Mouse (Mus musculus): Measurements from ENCODE around the gene Abl1. TPM values are rescaled to one million over a fixed set of nuclear protein-coding genes. Genes with fewer than 3 reads are reported as not detected.
A peak's percentile ranks its signal among the peaks of the same experiment; 100 is the strongest.

Abl1 gene
- 6.2 and 7.5 TPM in 2 replicates for polyA plus RNA-seq (2015; fragmentation: Nextera tagmentation; extraction: Ambion mirVana)

- H3K4me2 ChIP-seq, result peak within 1 kb of the TSS; percentile 91
- H3K36me3 ChIP-seq, result 0 out of 2 replicates have a peak, but pooled peaks cover 7% of the 10 kb centered on the region
- H3K9me3 ChIP-seq (replicated peaks), result no peaks in the 10 kb centered on the region
- H3K27ac ChIP-seq, result peak within 1 kb of the TSS; percentile 93
- WGBS (ENCODE audit: insufficient replicate concordance), result under 1% methylated on average over 64 of the region's 64 CpGs
- DNase-seq (peak; percentile 95), ATAC-seq (ENCODE audit: low read depth) (peak; percentile 100)
- H3K9ac ChIP-seq, result peak within 1 kb of the TSS; percentile 98
- no peaks in the 10 kb centered on the region for H3K27me3 ChIP-seq
- H3K4me1 ChIP-seq (replicated peaks), result peaks cover 46% of the 10 kb centered on the region
- peak within 1 kb of the TSS; percentile 100 for H3K4me3 ChIP-seq (replicated peaks)
Measured at GRCm38 (mm10) chr2:31688074-31688925, at the start of gene Abl1. Gene Abl1 (plus strand): TSS chr2:31688376.

- Histone ChIP-seq H3K27ac (no peak overlapping the region), H3K36me3 (no peaks in the 10 kb centered on the region), H3K9me3 (replicated peaks) (no peaks in the 10 kb centered on the region), H3K4me3 (replicated peaks) (no peak overlapping the region), H3K9ac (no peak overlapping the region), H3K4me2 (no peak overlapping the region), H3K4me1 (replicated peaks) (peaks cover 13% of the 10 kb centered on the region; the same call in 1 of the 2 replicates), H3K27me3 (peaks cover 100% of the 10 kb centered on the region)
- no peak; the same call in 1 of the 2 replicates for ATAC-seq (ENCODE audit: low read depth)
- no peak for DNase-seq
- 3% methylated on average over 28 of the region's 34 CpGs for WGBS (ENCODE audit: insufficient replicate concordance)
Measured at GRCm38 (mm10) chr2:31638581-31639465, 49.4 kb upstream of the Abl1 start.

GRCm38 (mm10) chr2:31639466-31639760 lies 48.8 kb upstream of the Abl1 start:
- no peak overlapping the region for H3K27ac ChIP-seq
- ATAC-seq (ENCODE audit: low read depth) (no peak), DNase-seq (no peak)
- H3K4me1 ChIP-seq (replicated peaks), result peaks cover 13% of the 10 kb centered on the region; the same call in 1 of the 2 replicates
- H3K4me2 ChIP-seq, result no peak overlapping the region
- H3K36me3 ChIP-seq, result no peaks in the 10 kb centered on the region
- 1% methylated on average over 12 of the region's 13 CpGs for WGBS (ENCODE audit: insufficient replicate concordance)
- no peak overlapping the region for H3K4me3 ChIP-seq (replicated peaks)
- H3K27me3 ChIP-seq, result peaks cover 100% of the 10 kb centered on the region
- H3K9me3 ChIP-seq (replicated peaks), result no peaks in the 10 kb centered on the region
- H3K9ac ChIP-seq, result no peak overlapping the region

- no peak within 1 kb of the TSS for H3K4me2 ChIP-seq
- no peak within 1 kb of the TSS for H3K4me3 ChIP-seq (replicated peaks)
- H3K27ac ChIP-seq, result no peak within 1 kb of the TSS
- DNase-seq, result no peak
- H3K27me3 ChIP-seq, result peaks cover 100% of the 10 kb centered on the region
- 4% methylated on average over 41 of the region's 41 CpGs for WGBS (ENCODE audit: insufficient replicate concordance)
- no peak for ATAC-seq (ENCODE audit: low read depth)
- no peaks in the 10 kb centered on the region for H3K36me3 ChIP-seq
- no peak within 1 kb of the TSS for H3K9ac ChIP-seq
- no peaks in the 10 kb centered on the region for H3K9me3 ChIP-seq (replicated peaks)
- peaks cover 13% of the 10 kb centered on the region; the same call in 1 of the 2 replicates for H3K4me1 ChIP-seq (replicated peaks)
Measured at GRCm38 (mm10) chr2:31639901-31640608, 48.1 kb upstream of the Abl1 start, which contains the start of gene Prdm12. Gene Prdm12 (plus strand): TSS chr2:31640037.

- H3K4me2 ChIP-seq, result no peak overlapping the region
- H3K36me3 ChIP-seq, result no peaks in the 10 kb centered on the region
- no peak overlapping the region for H3K27ac ChIP-seq
- H3K9me3 ChIP-seq (replicated peaks), result no peaks in the 10 kb centered on the region
- DNase-seq (no peak), ATAC-seq (ENCODE audit: low read depth) (no peak)
- H3K27me3 ChIP-seq, result peaks cover 98% of the 10 kb centered on the region
- no peak overlapping the region for H3K4me3 ChIP-seq (replicated peaks)
- peaks cover 9% of the 10 kb centered on the region; the same call in 1 of the 2 replicates for H3K4me1 ChIP-seq (replicated peaks)
- no peak overlapping the region for H3K9ac ChIP-seq
- WGBS (ENCODE audit: insufficient replicate concordance), result 1% methylated on average over 48 of the region's 48 CpGs
Measured at GRCm38 (mm10) chr2:31640609-31641507, 47.3 kb upstream of the Abl1 start.

GRCm38 (mm10) chr2:31641508-31641830 lies 46.7 kb upstream of the Abl1 start:
- Histone ChIP-seq H3K27me3 (peaks cover 98% of the 10 kb centered on the region), H3K9me3 (replicated peaks) (no peaks in the 10 kb centered on the region), H3K4me1 (replicated peaks) (peaks cover 3% of the 10 kb centered on the region; the same call in 1 of the 2 replicates), H3K36me3 (no peaks in the 10 kb centered on the region), H3K4me3 (replicated peaks) (no peak overlapping the region), H3K9ac (no peak overlapping the region), H3K27ac (no peak overlapping the region), H3K4me2 (no peak overlapping the region)
- ATAC-seq (ENCODE audit: low read depth) (no peak), DNase-seq (no peak)
- 4% methylated on average over 11 of the region's 11 CpGs for WGBS (ENCODE audit: insufficient replicate concordance)

GRCm38 (mm10) chr2:31641929-31642328 lies 46.2 kb upstream of the Abl1 start:
- Histone ChIP-seq H3K4me3 (replicated peaks) (no peak overlapping the region), H3K27ac (no peak overlapping the region), H3K4me2 (no peak overlapping the region), H3K9ac (no peak overlapping the region), H3K27me3 (peaks cover 98% of the 10 kb centered on the region), H3K4me1 (replicated peaks) (no peaks in the 10 kb centered on the region), H3K36me3 (no peaks in the 10 kb centered on the region), H3K9me3 (replicated peaks) (no peaks in the 10 kb centered on the region)
- DNase-seq (no peak), ATAC-seq (ENCODE audit: low read depth) (no peak)
- WGBS (ENCODE audit: insufficient replicate concordance), result 5% methylated on average over 18 of the region's 18 CpGs

- Histone ChIP-seq H3K27ac (no peak overlapping the region), H3K4me3 (replicated peaks) (peak overlapping the region; percentile 53), H3K9ac (no peak overlapping the region), H3K4me1 (replicated peaks) (peaks cover 10% of the 10 kb centered on the region; the same call in 1 of the 2 replicates), H3K9me3 (replicated peaks) (no peaks in the 10 kb centered on the region), H3K4me2 (peak overlapping the region; percentile 71), H3K27me3 (peaks cover 97% of the 10 kb centered on the region), H3K36me3 (no peaks in the 10 kb centered on the region)
- DNase-seq (no peak), ATAC-seq (ENCODE audit: low read depth) (no peak)
- WGBS (ENCODE audit: insufficient replicate concordance), result 1% methylated on average over 109 of the region's 109 CpGs
Measured at GRCm38 (mm10) chr2:31653971-31654853, 34.0 kb upstream of the Abl1 start.

- Histone ChIP-seq H3K4me2 (peak overlapping the region; percentile 71; the same call in 1 of the 2 replicates), H3K9ac (no peak overlapping the region), H3K4me1 (replicated peaks) (peaks cover 10% of the 10 kb centered on the region; the same call in 1 of the 2 replicates), H3K36me3 (no peaks in the 10 kb centered on the region), H3K27ac (no peak overlapping the region), H3K4me3 (replicated peaks) (peak overlapping the region; percentile 53; the same call in 1 of the 2 replicates), H3K9me3 (replicated peaks) (no peaks in the 10 kb centered on the region), H3K27me3 (peaks cover 97% of the 10 kb centered on the region)
- WGBS (ENCODE audit: insufficient replicate concordance), result 6% methylated on average over 22 of the region's 22 CpGs
- DNase-seq (no peak), ATAC-seq (ENCODE audit: low read depth) (no peak)
Measured at GRCm38 (mm10) chr2:31654854-31655559, 33.2 kb upstream of the Abl1 start.
